Mouse (Mus musculus) erythroblast, adult 5-6 weeks (primary cell): ENCODE data around the gene Kcna6. TPM values are rescaled to one million over a fixed set of nuclear protein-coding genes. Genes with fewer than 3 reads are reported as not detected.

Experiments used
- total RNA-seq, 2 experiments: library from RNA; stranded (forward) in 1 of 2; stranded (reverse) in 1 of 2; fragments of 150-400 nt in 1 of 2; fragments of 200-764, 138-1000 nt in 1 of 2; gene quantifications; 2 replicates each; pipeline versions ENCODE4 v1.2.3 to v1.2.4; 2015 to 2017; ENCODE audit warnings: low replicate concordance in 2 of 2

The Kcna6 gene
- total RNA-seq, 2 experiments from 2014 or later = not detected

Other genes with a start within 250 kb of the Kcna6 start
- gene Kcna5, start 205.3 kb downstream of the Kcna6 start, total RNA-seq (2015; ENCODE audit: low replicate concordance) = not detected in 2 replicates
- gene Kcna5, start 205.3 kb downstream of the Kcna6 start, total RNA-seq (2017; ENCODE audit: low replicate concordance) = not detected in 2 replicates
- not detected in 2 replicates for gene Kcna1, start 94.3 kb downstream of the Kcna6 start, total RNA-seq (2015; ENCODE audit: low replicate concordance)
- 0.17 TPM in 1 of 2 replicates, not detected in the other for gene Kcna1, start 94.3 kb downstream of the Kcna6 start, total RNA-seq (2017; ENCODE audit: low replicate concordance)
- gene Ndufa9, start 108.5 kb upstream of the Kcna6 start, total RNA-seq (2015; ENCODE audit: low replicate concordance) = 21.7 and 31.3 TPM in 2 replicates
- 27.3 and 28.5 TPM in 2 replicates for gene Ndufa9, start 108.5 kb upstream of the Kcna6 start, total RNA-seq (2017; ENCODE audit: low replicate concordance)
- not detected in 2 replicates for gene Akap3, start 112.4 kb upstream of the Kcna6 start, total RNA-seq (2015; ENCODE audit: low replicate concordance)
- gene Akap3, start 112.4 kb upstream of the Kcna6 start, total RNA-seq (2017; ENCODE audit: low replicate concordance) = not detected in 2 replicates
- not detected in 2 replicates for gene Dyrk4, start 181.2 kb upstream of the Kcna6 start, total RNA-seq (2015; ENCODE audit: low replicate concordance)
- gene Dyrk4, start 181.2 kb upstream of the Kcna6 start, total RNA-seq (2017; ENCODE audit: low replicate concordance) = 0.60 TPM in 1 of 2 replicates, not detected in the other
- gene Rad51ap1, start 198.9 kb upstream of the Kcna6 start, total RNA-seq (2015; ENCODE audit: low replicate concordance) = 18.0 and 20.4 TPM in 2 replicates
- gene Rad51ap1, start 198.9 kb upstream of the Kcna6 start, total RNA-seq (2017; ENCODE audit: low replicate concordance) = 85.9 and 165 TPM in 2 replicates
- gene D6Wsu163e, start 199.3 kb upstream of the Kcna6 start, total RNA-seq (2015; ENCODE audit: low replicate concordance) = 17.1 and 27.9 TPM in 2 replicates
- 22.6 and 29.5 TPM in 2 replicates for gene D6Wsu163e, start 199.3 kb upstream of the Kcna6 start, total RNA-seq (2017; ENCODE audit: low replicate concordance)